Comparison of ENCODE assay signal across 24 mouse cellular contexts in the genomic region with DNA sequence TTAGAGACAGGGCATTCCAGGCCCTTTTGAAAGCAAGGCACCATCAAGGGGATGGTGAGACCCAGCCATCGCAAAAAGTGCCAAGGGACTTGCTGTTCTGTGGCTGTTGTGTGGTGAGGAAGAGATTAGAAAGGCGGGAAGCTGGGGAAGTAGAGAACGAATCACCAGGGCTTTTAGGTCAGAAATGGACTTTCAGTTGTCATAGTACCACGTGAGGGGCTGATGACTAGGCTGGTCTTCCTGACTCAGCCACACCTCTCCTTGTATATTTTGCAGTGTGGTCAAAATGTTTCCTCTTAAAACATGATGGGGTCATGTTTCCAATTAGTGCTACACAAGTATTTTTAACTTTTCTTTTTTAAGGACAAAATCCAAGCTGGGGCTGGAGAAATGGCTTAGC. TPM values are rescaled to one million over a fixed set of nuclear protein-coding genes. Genes with fewer than 3 reads are reported as not detected.
DNase-seq lines count a peak whose midpoint lies in the region; ATAC-seq and TF ChIP-seq lines count a peak whose summit lies in the region.
"Had no signal": no experiment of that assay in that cellular context is flagged by ENCODE, and none has a peak within 500 bp of the region (broad histone marks: within the 10 kb centered on the region; RNA-seq: fewer than 3 reads in every experiment).

No protein-coding gene starts in this region.

- peaks cover 20% of the 10 kb centered on the region for H3K4me1 ChIP-seq in bone marrow macrophage, adult 2 months (ENCODE audit: control insufficient read depth, insufficient read depth, low read length)
- H3K4me1 ChIP-seq in limb, embryonic 10.5 days, result peaks cover 40% of the 10 kb centered on the region

- intact Hi-C loops in heart, postnatal 10 days (cut with DNase I), result no loop called here

- peak overlapping the region; percentile 59 for H3K27ac ChIP-seq in bone marrow macrophage, adult 2 months (ENCODE audit: insufficient read depth, low read depth, low read length)
- H3K27ac ChIP-seq in limb, embryonic 10.5 days, result peak overlapping the region; percentile 81; the same call in 1 of the 2 replicates
- H3K27ac ChIP-seq: forebrain, embryonic 12.5 days; hindbrain, embryonic 13.5 days had no signal

- peak; percentile 72 for ATAC-seq in megakaryocyte progenitor cell, adult 5-6 weeks (replicated peaks; ENCODE audit: poor library complexity)
- ATAC-seq: activated CD4-positive, CD25-positive, alpha-beta regulatory T cell, adult 4 months; forebrain, embryonic 16.5 days; Patski had no signal

- H3K9me3 ChIP-seq in limb, embryonic 10.5 days (replicated peaks), result no peaks in the 10 kb centered on the region
- H3K9me3 ChIP-seq: embryonic facial prominence, embryonic 12.5 days; forebrain, embryonic 12.5 days; heart, embryonic 13.5 days; hindbrain, embryonic 13.5 days had no signal

- no peak for TF ChIP-seq CTCF in bone marrow macrophage, adult 2 months (IDR thresholded peaks at IDR 0.05; ENCODE audit: low read depth, low read length)

- no peak for TF ChIP-seq POLR2A in bone marrow macrophage, adult 2 months (IDR thresholded peaks at IDR 0.05; ENCODE audit: borderline replicate concordance, low read depth, low read length)

- H3K4me3 ChIP-seq in bone marrow macrophage, adult 2 months (ENCODE audit: insufficient read depth, low read length), result no peak overlapping the region
- H3K4me3 ChIP-seq in limb, embryonic 10.5 days, result no peak overlapping the region
- H3K4me3 ChIP-seq: embryonic facial prominence, embryonic 12.5 days; forebrain, embryonic 12.5 days; heart, embryonic 13.5 days; hindbrain, embryonic 13.5 days had no signal

- peak; percentile 36 for DNase-seq in heart, adult 11 months
- DNase-seq in heart, postnatal 10 days, result no peak
- DNase-seq in limb, embryonic 10.5 days (ENCODE audit: low spot score), result no peak
- DNase-seq in adrenal gland, adult (ENCODE audit: inconsistent age in 2 of 2, low spot score in 1 of 2), result no peak
- no peak for DNase-seq in layer of hippocampus, postnatal 14 days (ENCODE audit: low spot score in 2 of 2)
- DNase-seq: adrenal gland, adult 2 months; adrenal gland, postnatal 25 days; cerebellum, adult 2 months; cerebellum, postnatal 14 days; gastrocnemius, postnatal 10 days; heart, postnatal 4 days had no signal

- H3K36me3 ChIP-seq in limb, embryonic 10.5 days, result no peaks in the 10 kb centered on the region
- H3K36me3 ChIP-seq: embryonic facial prominence, embryonic 12.5 days; forebrain, embryonic 12.5 days; heart, embryonic 13.5 days; hindbrain, embryonic 13.5 days had no signal

- no peaks in the 10 kb centered on the region for H3K27me3 ChIP-seq in limb, embryonic 10.5 days (ENCODE audit: low read depth, poor library complexity, severe bottlenecking)
- H3K27me3 ChIP-seq: embryonic facial prominence, embryonic 12.5 days; forebrain, embryonic 12.5 days; heart, embryonic 13.5 days; Patski had no signal

- 81% methylated on average over 4 of the region's 4 CpGs for WGBS in limb, embryonic 10.5 days

RNA-seq across cellular contexts. Expression of a gene that starts 17.7 kb away (rescaled TPM):
- total RNA-seq in heart, postnatal 10 days (2021), result under 1 TPM in 1 of 2 experiments, not detected in 1; 0.25 TPM
- not detected in 2 replicates for polyA plus RNA-seq in bone marrow macrophage, adult 2 months (2012; ENCODE audit: insufficient read depth, insufficient read length, missing spikeins)
- polyA plus RNA-seq in limb, embryonic 10.5 days (2016; fragmentation: Nextera tagmentation; extraction: Ambion mirVana), result not detected in 2 replicates
- not detected in 2 replicates for total RNA-seq in megakaryocyte progenitor cell, adult 5-6 weeks (2015)
- not detected in 2 replicates for total RNA-seq in megakaryocyte progenitor cell, adult 5-6 weeks (2017)
- not detected for total RNA-seq in layer of hippocampus, postnatal 14 days (2021)
- total RNA-seq: adrenal gland, adult 2 months; adrenal gland, postnatal 25 days; gastrocnemius, postnatal 10 days; gastrocnemius, postnatal 4 days; heart, adult 8-10 months had no signal
- polyA plus RNA-seq: activated CD4-positive, CD25-positive, alpha-beta regulatory T cell, adult 4 months; adrenal gland, adult 2 months; C2C12; embryonic facial prominence, embryonic 12.5 days; forebrain, embryonic 12.5 days; forebrain, embryonic 16.5 days; heart, embryonic 13.5 days; heart, postnatal 0 days; hindbrain, embryonic 13.5 days; Patski had no signal
